Mouse (Mus musculus) sigmoid colon, adult 10 weeks (tissue): Measurements from ENCODE around the gene Zfp969. TPM values are rescaled to one million over a fixed set of nuclear protein-coding genes. Genes with fewer than 3 reads are reported as not detected.

ENCODE experiments used
- polyA plus RNA-seq: library from polyadenylated mRNA; stranded (reverse); fragments of 350-450 nt; fragmentation: Illumina TruSeq; extraction: RNeasy Lipid Tissue Mini Kit (QIAGEN cat#74804); gene quantifications from one replicate; pipeline ENCODE4 v1.2.3, GENCODE M21; 2014; ENCODE audit warnings: low read depth, low replicate concordance

Zfp969 gene
- not detected for polyA plus RNA-seq

GRCm38 (mm10) chr2:175703546-175703945, at the start of gene Zfp969:
Zfp969 (minus strand) TSS chr2:175703646.

DNA sequence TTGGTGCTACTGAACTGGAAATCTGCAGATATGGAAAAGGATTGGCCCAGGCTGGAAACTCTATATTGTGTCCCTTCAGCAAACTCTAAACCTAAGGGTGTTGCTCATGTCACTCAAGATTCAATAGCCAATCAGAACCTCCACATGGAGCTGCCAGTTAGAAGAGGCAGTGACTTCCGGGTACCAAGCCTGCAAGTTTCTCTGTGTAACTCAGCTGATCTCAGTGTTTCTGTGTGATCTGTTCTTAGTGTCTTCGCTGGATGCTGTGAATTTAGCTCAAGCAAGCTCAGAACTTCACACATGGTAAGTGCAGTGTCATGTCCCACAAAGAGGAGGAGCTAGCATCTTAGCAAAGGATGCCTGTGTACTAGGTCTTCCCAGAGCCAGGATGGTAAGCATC, 37.8 kb upstream of the Zfp969 start, which contains the start of gene Gm2007:
Gene Gm2007, plus strand, starts transcription at position 301 of the 400 bp plus-strand sequence.

DNA sequence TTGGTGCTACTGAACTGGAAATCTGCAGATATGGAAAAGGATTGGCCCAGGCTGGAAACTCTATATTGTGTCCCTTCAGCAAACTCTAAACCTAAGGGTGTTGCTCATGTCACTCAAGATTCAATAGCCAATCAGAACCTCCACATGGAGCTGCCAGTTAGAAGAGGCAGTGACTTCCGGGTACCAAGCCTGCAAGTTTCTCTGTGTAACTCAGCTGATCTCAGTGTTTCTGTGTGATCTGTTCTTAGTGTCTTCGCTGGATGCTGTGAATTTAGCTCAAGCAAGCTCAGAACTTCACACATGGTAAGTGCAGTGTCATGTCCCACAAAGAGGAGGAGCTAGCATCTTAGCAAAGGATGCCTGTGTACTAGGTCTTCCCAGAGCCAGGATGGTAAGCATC, 59.8 kb downstream of the Zfp969 start, which contains the start of gene Gm11007:
Gene Gm11007, plus strand, starts transcription at position 301 of the 400 bp plus-strand sequence.

Other genes with a start within 250 kb of the Zfp969 start
- gene Zfp965, start 233.7 kb downstream of the Zfp969 start, polyA plus RNA-seq: 42.5 TPM
- gene Gm11007, start 59.7 kb downstream of the Zfp969 start, polyA plus RNA-seq: 3.7 TPM
- gene Gm2007, start 37.9 kb upstream of the Zfp969 start, polyA plus RNA-seq: 3.7 TPM
- not detected for gene Gm14288, start 97.4 kb upstream of the Zfp969 start, polyA plus RNA-seq
- 40.7 TPM for gene Gm6710, start 165.6 kb upstream of the Zfp969 start, polyA plus RNA-seq
- 83.4 TPM for gene Zfp966, start 227.5 kb upstream of the Zfp969 start, polyA plus RNA-seq